Mouse (Mus musculus) heart, adult 8-10 months (tissue): ENCODE data around the gene Tnrc6a. TPM values are rescaled to one million over a fixed set of nuclear protein-coding genes. Genes with fewer than 3 reads are reported as not detected.

Source experiments
- DNase-seq: peaks from one replicate; pipeline ENCODE4 v3.0.0; 2022; ENCODE audit warnings: low spot score
- total RNA-seq, 4 experiments: library from RNA; stranded (reverse); gene quantifications; 2 replicates each; pipeline ENCODE4 v1.2.4; 2022

Gene Tnrc6a
- total RNA-seq, 4 experiments from 2014 or later, result 27.3 to 36.6 (median 30.5) TPM

- DNase-seq, result no peak
Measured at GRCm38 (mm10) chr7:123235449-123235848, 111.8 kb downstream of the Tnrc6a start.

GRCm38 (mm10) chr7:123238621-123239020, 114.9 kb downstream of the Tnrc6a start:
- DNase-seq, result no peak

GRCm38 (mm10) chr7:123240064-123240463, 116.4 kb downstream of the Tnrc6a start:
- no peak for DNase-seq

- no peak for DNase-seq
Measured at GRCm38 (mm10) chr7:123242241-123242640, 118.6 kb downstream of the Tnrc6a start.

- DNase-seq, result no peak
Measured at GRCm38 (mm10) chr7:123244833-123245232, 121.1 kb downstream of the Tnrc6a start.

Other genes starting within 250 kb of the Tnrc6a start
- 10 to 100 TPM; 26.0 to 34.3 (median 29.9) TPM for gene Rbbp6, start 158.2 kb upstream of the Tnrc6a start, total RNA-seq
- not detected for gene Slc5a11, start 90.9 kb downstream of the Tnrc6a start, total RNA-seq
- gene Lcmt1, start 245.9 kb downstream of the Tnrc6a start, total RNA-seq, result 10 to 100 TPM; 19.4 to 24.9 (median 20.9) TPM
- gene Arhgap17, start 246.0 kb downstream of the Tnrc6a start, total RNA-seq, result 10 to 100 TPM; 13.5 to 18.1 (median 14.5) TPM